Mouse (Mus musculus) MEL (cell line): ENCODE data around the gene Lats2.
A peak's percentile ranks its signal among the peaks of the same experiment; 100 is the strongest.

Source experiments
- CHD2 ChIP-seq: IDR thresholded peaks from 2 replicates; pipeline ENCODE4 v1.6.1; 2011; ENCODE audit warnings: low read length, improper control_type of control experiment
- CTCF ChIP-seq, 3 experiments: IDR thresholded peaks in 2 of 3; conservative IDR thresholded peaks in 1 of 3; 2 replicates each; pipeline ENCODE4 v1.5.1; 2011 to 2012; ENCODE audit warnings: low read length in 3 of 3, low read depth in 2 of 3, mild to moderate bottlenecking in 2 of 3, improper control_type of control experiment in 1 of 3, inconsistent platforms in 1 of 3, mixed read lengths in 1 of 3, moderate library complexity in 1 of 3; ENCODE audit not compliant: control insufficient read depth in 1 of 3, insufficient read depth in 1 of 3, poor library complexity in 1 of 3, severe bottlenecking in 1 of 3
- EP300 ChIP-seq, 2 experiments: IDR thresholded peaks; 2 replicates each; pipeline ENCODE4 v1.6.1; 2011; ENCODE audit warnings: improper control_type of control experiment in 2 of 2, low read length in 2 of 2, low read depth in 1 of 2, mild to moderate bottlenecking in 1 of 2
- JUND ChIP-seq: IDR thresholded peaks from 2 replicates; pipeline ENCODE4 v1.6.1; 2011; ENCODE audit warnings: low read depth, mild to moderate bottlenecking, improper control_type of control experiment, low read length
- KAT2A ChIP-seq: conservative IDR thresholded peaks from 2 replicates; pipeline ENCODE4 v1.6.1; 2012; ENCODE audit warnings: low read depth, low read length, improper control_type of control experiment, inconsistent platforms
- MEF2A ChIP-seq: IDR thresholded peaks from 2 replicates; pipeline ENCODE4 v1.6.1; 2014; ENCODE audit warnings: low read depth, mild to moderate bottlenecking, inconsistent platforms, low read length, improper control_type of control experiment; ENCODE audit not compliant: poor library complexity, insufficient replicate concordance, severe bottlenecking; ENCODE audit errors: extremely low read depth
- POLR2A ChIP-seq, 2 experiments: IDR thresholded peaks; 2 replicates each; pipeline ENCODE4 v1.6.1; 2011 to 2012; ENCODE audit warnings: low read length in 2 of 2, mild to moderate bottlenecking in 2 of 2, control low read depth in 1 of 2, improper control_type of control experiment in 1 of 2, low read depth in 1 of 2, moderate library complexity in 1 of 2; ENCODE audit not compliant: control insufficient read depth in 1 of 2, insufficient read depth in 1 of 2, poor library complexity in 1 of 2
- TAL1 ChIP-seq: IDR thresholded peaks from 2 replicates; pipeline ENCODE4 v1.6.1; 2012; ENCODE audit warnings: mild to moderate bottlenecking, inconsistent platforms, low read length, moderate library complexity, mixed read lengths

DNA sequence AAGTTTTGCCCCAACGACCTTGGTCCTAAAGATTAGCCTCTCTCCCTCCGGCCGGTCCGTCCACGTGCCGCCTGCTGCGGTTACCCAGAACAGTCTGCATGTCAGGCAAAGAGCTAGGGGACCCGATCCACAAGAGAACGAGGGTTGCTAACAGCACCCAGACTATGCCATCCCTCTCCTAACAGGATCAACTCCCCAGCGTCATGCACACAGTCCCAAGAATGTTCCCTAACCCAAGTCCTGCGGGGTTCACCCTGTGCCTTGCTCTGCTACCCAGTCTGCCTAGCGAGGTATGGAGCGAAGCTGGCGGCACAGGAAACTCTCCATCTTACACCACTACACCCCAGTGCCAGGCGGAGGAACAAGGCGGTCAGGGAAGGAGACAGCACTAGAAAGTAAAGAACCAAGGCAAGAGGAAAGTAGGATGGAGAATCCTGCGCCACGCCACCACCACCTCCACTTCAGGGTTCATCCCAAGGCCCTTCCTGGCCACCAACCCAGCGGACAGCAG is 93.8 kb downstream of the Lats2 start:
- TF ChIP-seq EP300 (IDR thresholded peaks at IDR 0.05; ENCODE audit: low read depth in 1 of 2, low read length in 2 of 2): no peak
- TF ChIP-seq POLR2A (IDR thresholded peaks at IDR 0.05; ENCODE audit: control insufficient read depth in 1 of 2, insufficient read depth in 1 of 2, low read depth in 1 of 2, low read length in 2 of 2, poor library complexity in 1 of 2): 0 out of 4 replicates have a peak, but pooled peaks of 1 of the 2 experiments have one; percentile 37
- TF ChIP-seq KAT2A: no peak
- TF ChIP-seq TAL1: no peak
- no peak for TF ChIP-seq CTCF (IDR thresholded peaks at IDR 0.05 in 2 of 3, conservative IDR thresholded peaks at IDR 0.05 in 1 of 3; ENCODE audit: control insufficient read depth in 1 of 3, insufficient read depth in 1 of 3, low read depth in 2 of 3, low read length in 3 of 3, poor library complexity in 1 of 3, severe bottlenecking in 1 of 3)
- no peak for TF ChIP-seq JUND
- no peak for TF ChIP-seq CHD2
- no peak for TF ChIP-seq MEF2A
